Mouse (Mus musculus) right cerebral cortex, postnatal 10 days (tissue): Measurements from ENCODE around the gene Olfr1356.
"Not testable (repeated sequence)": the region's sequence is repeated elsewhere in the genome, so short reads cannot be mapped to it uniquely, and the experiment has no call there.

Experiments used
- DNase-seq, 2 experiments: peaks; one replicate each; pipeline ENCODE4 v3.0.0; 2021; ENCODE audit warnings: low spot score in 2 of 2

Olfr1356 gene

DNA sequence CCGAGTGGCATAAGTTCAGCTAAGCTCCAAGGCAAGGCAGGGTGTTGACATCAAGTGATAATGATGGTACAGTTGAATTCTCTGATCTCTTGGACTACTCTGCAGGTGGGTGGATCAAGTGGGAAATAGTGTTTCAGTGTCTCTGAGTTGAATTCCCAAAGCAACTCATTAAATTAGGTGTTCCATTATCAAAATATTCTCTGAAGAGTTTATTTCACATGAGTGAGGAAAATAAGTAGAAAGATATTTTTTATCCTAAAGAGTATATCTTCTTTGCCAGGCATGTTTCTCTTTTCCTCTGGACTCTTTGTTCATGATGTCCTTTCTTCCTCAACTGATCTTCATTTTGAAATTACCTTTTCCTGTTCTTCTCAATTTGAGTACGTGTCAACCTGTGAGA lies at the start of gene Olfr1356:
TSS of gene Olfr1356 (minus strand) at position 101 of the 400 bp plus-strand sequence.
- DNase-seq = no peak

DNA sequence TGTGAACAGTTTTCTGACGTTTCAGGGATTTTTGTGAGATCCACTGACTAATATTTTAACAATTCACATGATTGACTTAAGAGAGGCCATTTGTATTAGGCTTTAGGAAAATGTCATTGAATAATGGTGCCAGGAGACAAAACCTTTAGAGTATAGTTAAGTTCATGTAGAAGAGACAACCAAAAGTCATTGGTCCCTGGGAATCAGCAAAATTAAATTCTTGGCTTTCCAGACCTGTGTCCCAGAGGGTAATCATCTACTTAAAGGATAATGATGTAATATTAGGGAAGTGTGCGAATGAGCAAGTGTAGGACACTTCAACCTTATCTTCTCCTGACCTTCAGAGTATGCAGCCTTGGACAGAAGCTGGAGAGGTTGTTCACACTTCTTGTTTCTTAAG lies 23.3 kb upstream of the Olfr1356 start, which contains the start of gene Olfr1355:
TSS of gene Olfr1355 (plus strand) at position 301 of the 400 bp plus-strand sequence.
- no peak for DNase-seq

DNA sequence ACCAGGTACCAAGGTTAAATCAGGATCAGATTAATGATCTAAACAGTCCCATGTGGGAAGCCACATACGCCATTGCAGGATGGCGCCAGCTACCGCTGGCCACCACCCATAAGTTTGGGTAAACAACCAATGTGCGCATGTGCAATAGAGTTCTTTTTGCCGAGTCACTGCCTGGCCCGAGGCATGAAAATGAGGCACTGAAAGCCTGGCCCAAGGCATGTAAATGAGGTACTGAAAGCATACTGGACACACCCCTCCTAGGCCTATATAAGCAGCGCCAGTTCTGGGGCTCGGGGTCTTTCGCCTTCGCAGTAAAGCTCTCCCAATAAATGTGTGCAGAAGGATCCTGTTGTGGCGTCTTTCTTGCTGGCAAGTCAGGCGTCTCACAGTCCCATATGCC lies 11.5 kb downstream of the Olfr1356 start:
- not testable (repeated sequence) for DNase-seq

DNA sequence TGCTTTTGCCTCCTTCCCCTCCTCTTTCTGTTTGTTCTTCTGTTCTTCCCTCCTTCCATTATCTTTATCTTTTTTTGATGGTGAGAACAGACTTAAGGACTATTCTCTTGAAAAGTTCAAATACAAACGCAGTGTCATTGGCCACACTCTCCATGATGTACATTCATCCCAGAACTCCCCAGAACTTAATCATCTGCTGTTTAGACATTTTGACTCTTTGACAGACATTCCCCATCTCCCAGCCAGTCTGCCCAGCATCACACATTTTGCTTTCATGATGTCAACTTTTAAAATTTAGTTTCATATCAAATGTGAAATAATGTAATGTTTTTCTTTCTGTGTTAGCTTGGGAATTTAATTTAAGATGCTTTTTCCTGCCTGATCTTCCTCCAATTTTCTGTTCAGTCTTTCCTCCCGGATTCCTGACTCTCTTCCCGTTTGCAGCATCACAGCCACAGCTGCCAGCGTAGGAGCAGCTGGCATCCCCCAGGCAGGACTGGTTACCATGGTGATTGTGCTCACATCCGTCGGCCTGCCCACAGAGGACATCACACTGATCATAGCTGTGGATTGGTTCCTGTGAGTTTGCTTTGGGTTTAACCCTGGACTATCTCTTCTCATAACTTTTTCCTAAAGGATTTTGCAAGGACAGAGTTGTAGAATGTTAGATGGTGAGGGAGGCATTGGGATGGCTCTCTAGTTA lies 39.5 kb downstream of the Olfr1356 start:
- peak; percentile 78 to 89 for DNase-seq

DNA sequence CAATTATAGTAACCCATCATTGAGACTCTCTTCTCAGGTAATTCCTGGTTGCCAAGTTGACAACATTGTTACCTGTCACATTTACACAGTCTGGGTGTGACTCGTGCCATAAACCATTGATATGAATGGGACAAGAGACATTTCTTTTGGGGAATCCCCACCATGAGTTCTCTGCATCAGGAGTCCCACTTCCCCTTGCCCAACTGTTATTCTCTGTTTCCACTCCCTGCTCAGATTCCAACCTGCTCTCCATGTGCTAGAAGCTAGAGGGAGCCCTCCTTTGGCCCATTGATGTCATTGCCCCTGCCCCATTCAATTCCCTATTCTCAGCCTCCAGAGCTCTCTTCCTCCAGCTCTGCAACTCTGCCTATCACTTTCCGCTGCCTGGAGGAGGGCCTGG lies 50.5 kb downstream of the Olfr1356 start:
- DNase-seq = no peak
